Mouse (Mus musculus): ENCODE results near the gene Fgl2. TPM values are rescaled to one million over a fixed set of nuclear protein-coding genes. Genes with fewer than 3 reads are reported as not detected.

Fgl2 gene
- polyA plus RNA-seq, 1 experiment: 0.15 TPM

DNA sequence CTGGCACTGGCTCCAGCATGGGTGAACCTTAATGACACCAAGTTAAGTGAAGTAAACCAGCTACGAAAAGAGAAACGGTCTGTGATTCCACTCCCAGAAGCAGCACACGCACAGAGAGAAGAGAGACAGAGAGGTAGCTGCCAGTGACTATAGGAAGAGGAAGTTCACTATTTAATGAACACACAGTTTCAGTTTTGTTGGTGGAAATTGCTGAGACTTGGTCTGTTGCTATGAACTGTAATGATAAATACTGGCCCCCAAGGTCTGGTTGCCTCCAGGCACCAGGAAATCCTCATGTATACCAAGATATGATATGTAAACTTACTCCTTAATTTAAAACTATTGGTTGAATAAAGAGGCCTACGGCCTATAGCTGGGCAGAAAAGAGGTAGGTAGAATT, 14.0 kb downstream of the Fgl2 start:
- Histone ChIP-seq H3K9ac (ENCODE audit: low read depth, poor library complexity, severe bottlenecking) (no peak overlapping the region), H3K27me3 (ENCODE audit: control insufficient read depth, insufficient read depth, low read length, poor library complexity, severe bottlenecking) (no peaks in the 10 kb centered on the region), H3K9me3 (replicated peaks; ENCODE audit: control insufficient read depth, insufficient read depth, low read length, poor library complexity, severe bottlenecking) (no peaks in the 10 kb centered on the region), H3K4me3 (ENCODE audit: low read depth, low read length) (no peak overlapping the region), H3K36me3 (ENCODE audit: control insufficient read depth, insufficient read depth, low read length, poor library complexity, severe bottlenecking) (no peaks in the 10 kb centered on the region), H3K4me1 (ENCODE audit: control insufficient read depth, insufficient read depth, low read length) (peaks cover 7% of the 10 kb centered on the region), H3K27ac (ENCODE audit: insufficient read depth, low read length) (no peak overlapping the region)
- no peak for TF ChIP-seq POLR2A (IDR thresholded peaks at IDR 0.05; ENCODE audit: insufficient read depth, low read length)
- no peak for TF ChIP-seq CTCF (IDR thresholded peaks at IDR 0.05; ENCODE audit: low read depth, low read length)
- TF ChIP-seq EP300 (IDR thresholded peaks at IDR 0.05; ENCODE audit: insufficient read depth, low read depth, low read length): no peak

DNA sequence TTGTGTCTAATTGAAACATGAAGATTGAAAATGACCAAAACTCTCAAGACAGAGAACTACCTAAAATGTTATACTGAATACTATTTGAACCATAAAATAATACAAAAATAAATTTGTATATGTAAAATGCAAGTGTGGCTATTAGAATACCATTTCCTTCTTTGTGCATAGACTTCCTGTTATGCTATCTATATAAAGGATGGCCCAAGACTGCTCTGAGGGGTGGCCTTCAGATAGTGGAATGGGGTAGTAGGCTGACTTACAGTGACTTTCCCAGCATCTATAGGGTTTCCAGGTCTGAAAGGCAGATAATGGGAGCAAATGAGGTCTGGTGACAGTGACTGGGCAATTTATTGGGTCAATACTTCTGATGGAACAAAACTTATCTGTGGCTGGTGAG, 14.9 kb downstream of the Fgl2 start:
- no peaks in the 10 kb centered on the region for H3K36me3 ChIP-seq (ENCODE audit: control insufficient read depth, insufficient read depth, low read length, poor library complexity, severe bottlenecking)
- H3K4me1 ChIP-seq (ENCODE audit: control insufficient read depth, insufficient read depth, low read length): peaks cover 7% of the 10 kb centered on the region
- no peak overlapping the region for H3K27ac ChIP-seq (ENCODE audit: insufficient read depth, low read length)
- no peak overlapping the region for H3K4me3 ChIP-seq (ENCODE audit: low read depth, low read length)
- TF ChIP-seq CTCF (IDR thresholded peaks at IDR 0.05; ENCODE audit: low read depth, low read length): no peak
- no peak for TF ChIP-seq EP300 (IDR thresholded peaks at IDR 0.05; ENCODE audit: insufficient read depth, low read depth, low read length)
- no peak for TF ChIP-seq POLR2A (IDR thresholded peaks at IDR 0.05; ENCODE audit: insufficient read depth, low read length)
- no peak overlapping the region for H3K9ac ChIP-seq (ENCODE audit: low read depth, poor library complexity, severe bottlenecking)
- H3K27me3 ChIP-seq (ENCODE audit: control insufficient read depth, insufficient read depth, low read length, poor library complexity, severe bottlenecking): no peaks in the 10 kb centered on the region; the same call in 1 of the 2 replicates
- no peaks in the 10 kb centered on the region for H3K9me3 ChIP-seq (replicated peaks; ENCODE audit: control insufficient read depth, insufficient read depth, low read length, poor library complexity, severe bottlenecking)

DNA sequence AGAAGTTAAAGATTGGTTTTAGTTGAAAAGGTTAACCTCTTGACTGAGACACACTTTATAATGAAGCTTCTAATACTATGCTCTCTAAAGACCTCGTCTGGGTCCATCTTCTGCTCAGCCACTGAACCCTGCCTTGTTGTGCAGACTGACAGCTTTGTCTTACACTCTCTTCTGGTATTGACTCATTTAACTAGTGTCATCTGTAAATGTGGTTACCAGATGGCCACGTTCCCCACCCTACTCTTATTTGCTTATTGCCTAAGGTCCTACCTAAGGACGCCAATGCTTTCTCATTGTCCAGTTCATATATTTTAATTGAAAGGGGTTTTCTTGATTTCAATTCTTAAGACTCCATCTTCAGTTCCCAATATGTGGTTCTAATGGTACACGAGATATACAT, 16.4 kb downstream of the Fgl2 start:
- no peak for TF ChIP-seq CTCF (IDR thresholded peaks at IDR 0.05; ENCODE audit: low read depth, low read length)
- H3K36me3 ChIP-seq (ENCODE audit: control insufficient read depth, insufficient read depth, low read length, poor library complexity, severe bottlenecking): no peaks in the 10 kb centered on the region
- no peak overlapping the region for H3K9ac ChIP-seq (ENCODE audit: low read depth, poor library complexity, severe bottlenecking)
- H3K27me3 ChIP-seq (ENCODE audit: control insufficient read depth, insufficient read depth, low read length, poor library complexity, severe bottlenecking): no peaks in the 10 kb centered on the region; the same call in 1 of the 2 replicates
- H3K9me3 ChIP-seq (replicated peaks; ENCODE audit: control insufficient read depth, insufficient read depth, low read length, poor library complexity, severe bottlenecking): no peaks in the 10 kb centered on the region
- peaks cover 2% of the 10 kb centered on the region for H3K4me1 ChIP-seq (ENCODE audit: control insufficient read depth, insufficient read depth, low read length)
- no peak overlapping the region for H3K27ac ChIP-seq (ENCODE audit: insufficient read depth, low read length)
- H3K4me3 ChIP-seq (ENCODE audit: low read depth, low read length): no peak overlapping the region

DNA sequence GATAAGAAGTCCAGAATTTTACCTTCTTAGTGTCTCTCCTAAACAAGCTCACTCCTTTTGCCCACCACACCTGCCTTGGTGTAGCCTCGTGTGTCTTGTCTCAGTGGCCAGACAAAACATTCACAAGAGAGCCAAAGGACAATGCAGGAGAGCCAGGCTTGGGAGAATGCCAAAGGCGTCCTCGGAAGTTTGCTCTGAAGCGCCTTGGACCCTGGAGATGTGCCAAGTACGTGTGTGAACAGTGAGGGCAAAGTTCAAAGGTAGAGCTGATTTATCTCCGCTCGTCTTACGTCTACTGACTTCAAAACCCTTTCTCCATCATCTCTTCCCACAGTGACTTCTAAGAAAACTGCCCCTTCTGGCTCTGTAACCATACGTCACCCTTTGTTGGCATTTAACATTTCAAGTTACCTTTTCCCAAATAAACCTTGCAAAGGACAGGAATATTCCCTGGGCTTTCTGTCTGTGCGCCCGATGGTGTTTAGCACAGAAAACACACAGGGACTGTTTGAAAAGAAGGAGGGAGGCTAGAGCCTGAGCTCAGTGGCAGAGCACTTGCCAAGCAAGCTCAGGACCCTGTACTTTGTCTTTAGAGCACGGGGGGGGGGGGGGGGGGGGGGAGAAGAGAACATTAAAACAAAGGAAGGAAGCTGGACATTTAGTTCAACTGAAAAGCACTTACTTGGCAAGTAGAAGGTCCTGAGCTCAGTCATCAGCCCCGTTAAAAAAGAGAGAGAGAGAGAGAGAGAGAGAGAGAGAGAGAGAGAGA, 19.4 kb downstream of the Fgl2 start:
- no peaks in the 10 kb centered on the region for H3K4me1 ChIP-seq (ENCODE audit: control insufficient read depth, insufficient read depth, low read length)
- H3K36me3 ChIP-seq (ENCODE audit: control insufficient read depth, insufficient read depth, low read length, poor library complexity, severe bottlenecking): no peaks in the 10 kb centered on the region
- H3K4me3 ChIP-seq (ENCODE audit: low read depth, low read length): no peak overlapping the region
- no peak overlapping the region for H3K27ac ChIP-seq (ENCODE audit: insufficient read depth, low read length)
- H3K27me3 ChIP-seq (ENCODE audit: control insufficient read depth, insufficient read depth, low read length, poor library complexity, severe bottlenecking): no peaks in the 10 kb centered on the region; the same call in 1 of the 2 replicates
- TF ChIP-seq CTCF (IDR thresholded peaks at IDR 0.05; ENCODE audit: low read depth, low read length): no peak
- no peak for TF ChIP-seq POLR2A (IDR thresholded peaks at IDR 0.05; ENCODE audit: insufficient read depth, low read length)
- no peak for TF ChIP-seq EP300 (IDR thresholded peaks at IDR 0.05; ENCODE audit: insufficient read depth, low read depth, low read length)
- no peak overlapping the region for H3K9ac ChIP-seq (ENCODE audit: low read depth, poor library complexity, severe bottlenecking)
- H3K9me3 ChIP-seq (replicated peaks; ENCODE audit: control insufficient read depth, insufficient read depth, low read length, poor library complexity, severe bottlenecking): no peaks in the 10 kb centered on the region

DNA sequence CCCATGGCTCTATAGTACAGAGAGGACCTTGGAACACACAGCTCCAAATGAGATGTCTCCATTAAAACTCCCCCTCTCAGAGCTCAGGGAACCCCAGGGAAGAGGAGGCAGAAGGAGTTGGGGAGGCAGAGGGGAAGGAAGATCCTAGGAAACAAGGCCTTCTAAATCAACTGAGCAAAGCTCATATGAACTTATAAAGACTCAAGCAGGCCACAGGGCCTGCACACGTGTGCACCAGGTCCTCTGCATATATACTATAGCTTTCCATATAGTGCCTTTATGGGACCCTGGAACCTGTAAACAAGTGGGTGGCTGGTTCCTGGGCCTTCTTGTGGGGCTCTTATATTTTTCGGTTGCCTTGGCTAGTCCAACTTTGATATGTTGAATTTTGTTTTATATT, 22.1 kb downstream of the Fgl2 start:
- no peaks in the 10 kb centered on the region for H3K36me3 ChIP-seq (ENCODE audit: control insufficient read depth, insufficient read depth, low read length, poor library complexity, severe bottlenecking)
- H3K9me3 ChIP-seq (replicated peaks; ENCODE audit: control insufficient read depth, insufficient read depth, low read length, poor library complexity, severe bottlenecking): no peaks in the 10 kb centered on the region
- no peaks in the 10 kb centered on the region; the same call in 1 of the 2 replicates for H3K27me3 ChIP-seq (ENCODE audit: control insufficient read depth, insufficient read depth, low read length, poor library complexity, severe bottlenecking)
- TF ChIP-seq CTCF (IDR thresholded peaks at IDR 0.05; ENCODE audit: low read depth, low read length) (no peak), POLR2A (IDR thresholded peaks at IDR 0.05; ENCODE audit: insufficient read depth, low read length) (no peak), EP300 (IDR thresholded peaks at IDR 0.05; ENCODE audit: insufficient read depth, low read depth, low read length) (no peak)
- H3K9ac ChIP-seq (ENCODE audit: low read depth, poor library complexity, severe bottlenecking): no peak overlapping the region
- H3K4me1 ChIP-seq (ENCODE audit: control insufficient read depth, insufficient read depth, low read length): no peaks in the 10 kb centered on the region
- no peak overlapping the region for H3K27ac ChIP-seq (ENCODE audit: insufficient read depth, low read length)
- H3K4me3 ChIP-seq (ENCODE audit: low read depth, low read length): no peak overlapping the region

DNA sequence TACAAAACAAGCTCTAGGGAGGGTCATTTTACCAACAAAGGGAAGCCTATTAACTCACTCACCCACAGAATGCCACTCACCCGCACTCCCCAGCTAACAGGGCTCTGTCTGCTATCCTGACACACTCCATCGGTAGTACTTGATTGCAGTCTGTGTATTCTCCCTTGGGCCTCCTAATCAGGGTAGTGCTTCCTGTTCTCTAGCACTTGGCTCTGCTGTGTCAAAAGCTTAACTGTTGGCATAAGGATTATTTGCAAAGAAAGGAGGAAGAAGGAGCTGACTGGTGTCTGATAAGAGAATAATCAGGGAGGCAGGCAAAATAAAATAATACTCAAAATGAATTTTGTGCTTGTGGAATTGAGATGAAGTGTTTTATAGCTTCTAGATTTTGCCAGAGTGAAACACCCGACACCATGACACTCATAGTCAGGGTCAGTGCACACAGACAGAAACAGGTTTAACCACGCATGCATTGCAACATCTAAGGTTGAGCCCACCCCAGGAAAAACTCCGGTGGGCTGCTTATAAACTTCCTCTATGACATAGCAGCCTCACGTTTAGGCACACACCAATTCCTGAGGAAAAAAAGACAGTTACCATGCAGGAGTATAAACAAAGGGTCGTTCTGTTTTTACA, 22.9 kb downstream of the Fgl2 start:
- Histone ChIP-seq H3K36me3 (ENCODE audit: control insufficient read depth, insufficient read depth, low read length, poor library complexity, severe bottlenecking) (no peaks in the 10 kb centered on the region), H3K4me1 (ENCODE audit: control insufficient read depth, insufficient read depth, low read length) (no peaks in the 10 kb centered on the region), H3K9ac (ENCODE audit: low read depth, poor library complexity, severe bottlenecking) (no peak overlapping the region), H3K9me3 (replicated peaks; ENCODE audit: control insufficient read depth, insufficient read depth, low read length, poor library complexity, severe bottlenecking) (no peaks in the 10 kb centered on the region), H3K4me3 (ENCODE audit: low read depth, low read length) (no peak overlapping the region), H3K27me3 (ENCODE audit: control insufficient read depth, insufficient read depth, low read length, poor library complexity, severe bottlenecking) (no peaks in the 10 kb centered on the region; the same call in 1 of the 2 replicates), H3K27ac (ENCODE audit: insufficient read depth, low read length) (no peak overlapping the region)
- TF ChIP-seq CTCF (IDR thresholded peaks at IDR 0.05; ENCODE audit: low read depth, low read length): no peak
- no peak for TF ChIP-seq POLR2A (IDR thresholded peaks at IDR 0.05; ENCODE audit: insufficient read depth, low read length)
- no peak for TF ChIP-seq EP300 (IDR thresholded peaks at IDR 0.05; ENCODE audit: insufficient read depth, low read depth, low read length)

Measured in ES-Bruce4 (cell line).